Mouse (Mus musculus) bone marrow, adult 2 months (tissue): Measurements from ENCODE around the gene Hist2h4.
"Not testable (repeated sequence)": the region's sequence is repeated elsewhere in the genome, so short reads cannot be mapped to it uniquely, and the experiment has no call there.

ENCODE experiments used
- CTCF ChIP-seq: fragments of 200-500 bp; IDR thresholded peaks from 2 replicates; pipeline ENCODE4 v1.5.1; 2011; ENCODE audit warnings: low read length, control low read depth; ENCODE audit not compliant: control insufficient read depth, insufficient read depth
- POLR2A ChIP-seq: fragments of 200-500 bp; IDR thresholded peaks from 2 replicates; pipeline ENCODE4 v1.6.1; 2011; ENCODE audit warnings: low read depth, mild to moderate bottlenecking, control low read depth, low read length, borderline replicate concordance; ENCODE audit not compliant: control insufficient read depth

- not testable (repeated sequence) for TF ChIP-seq POLR2A, CTCF
Measured at GRCm38 (mm10) chr3:96290727-96291126, 27.6 kb upstream of the Hist2h4 start.
